Mouse (Mus musculus): ENCODE measurements around the gene Yif1a.

The Yif1a gene

DNA sequence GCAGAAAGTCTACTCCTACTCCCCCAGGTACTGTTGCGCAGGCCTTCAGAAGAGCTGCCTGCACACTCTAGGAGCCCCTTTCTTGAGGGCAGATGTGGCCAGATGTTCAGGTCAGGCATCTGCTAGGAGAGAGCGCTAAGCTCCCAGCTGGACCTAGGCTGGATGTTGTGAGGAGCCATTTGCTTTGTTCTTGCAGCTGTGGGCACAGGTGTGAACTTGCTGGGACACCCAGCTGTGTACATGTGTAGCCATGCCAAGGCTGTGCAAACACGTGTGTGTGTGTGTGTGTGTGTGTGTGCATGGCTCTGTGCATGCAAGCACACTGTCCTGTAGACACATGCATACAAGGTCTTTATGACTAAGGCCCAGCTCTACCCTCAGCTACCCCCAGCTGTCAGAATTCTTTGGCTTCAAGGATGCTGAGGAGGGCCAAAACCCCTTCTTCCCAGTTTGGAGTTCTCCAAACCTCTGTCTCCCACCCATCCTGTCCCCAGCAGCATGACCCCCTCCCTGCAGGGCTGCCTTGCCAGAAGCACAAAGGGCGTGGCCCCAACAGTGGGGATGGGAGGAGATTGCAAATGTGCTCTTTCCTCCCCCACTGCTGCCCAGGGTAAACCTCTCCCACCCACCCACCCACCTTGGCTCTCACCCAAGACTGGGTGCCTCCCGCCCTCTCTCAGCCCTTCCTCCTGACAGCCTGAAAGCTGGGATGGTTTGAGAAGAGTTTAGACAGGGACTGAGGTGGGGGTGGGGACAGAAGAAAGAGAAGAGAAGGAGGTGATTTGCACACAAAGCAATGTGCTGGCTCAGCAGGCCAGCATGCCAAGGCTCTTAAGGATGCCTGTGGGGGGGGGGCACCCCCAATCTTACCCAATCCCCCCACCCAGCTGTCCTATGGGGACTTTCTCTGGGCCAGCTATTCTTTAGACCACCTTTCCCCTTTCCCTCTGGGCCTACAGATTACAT lies 27.7 kb upstream of the Yif1a start:
- no peak for DNase-seq (ENCODE audit: low spot score in 2 of 2)

DNA sequence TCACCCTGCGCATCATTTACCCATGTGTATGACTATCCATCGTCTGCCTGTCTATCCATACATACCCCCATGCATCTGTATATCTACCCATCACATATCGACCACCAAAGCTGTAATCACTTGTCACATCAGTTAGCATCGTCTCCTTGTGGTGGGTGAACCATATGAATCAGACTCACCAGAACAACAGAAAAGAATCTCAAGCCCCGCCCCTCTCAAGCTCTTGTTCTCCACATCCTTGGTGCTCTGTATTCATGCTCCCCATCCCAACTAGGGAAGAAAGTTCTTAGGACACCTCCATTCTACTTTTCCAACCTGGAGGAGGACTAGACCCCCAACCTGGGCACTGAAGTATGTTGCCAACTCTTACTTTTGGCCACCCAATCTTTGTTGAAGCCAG lies 26.3 kb upstream of the Yif1a start:
- no peak for DNase-seq (ENCODE audit: low spot score in 2 of 2)

DNA sequence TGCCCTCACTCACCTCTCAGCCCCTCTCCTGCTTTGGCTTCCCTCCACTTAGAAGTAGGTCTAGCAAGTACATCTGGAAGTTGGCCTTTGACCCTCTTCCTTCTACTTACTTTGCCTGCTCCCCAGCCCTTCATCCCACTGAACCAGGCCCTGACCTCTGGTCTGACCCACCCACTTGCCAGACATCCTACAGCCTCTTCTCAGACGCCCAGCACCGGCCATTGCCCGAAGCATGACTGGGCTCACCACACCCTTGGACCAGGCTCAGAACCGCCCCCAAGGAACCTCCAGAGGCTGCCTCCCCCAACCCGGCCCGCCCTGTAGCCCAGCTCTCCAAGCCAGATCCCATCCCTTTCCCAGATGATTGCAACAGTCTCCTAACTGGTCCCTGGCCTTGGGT lies 25.9 kb upstream of the Yif1a start:
- no peak for DNase-seq (ENCODE audit: low spot score in 2 of 2)

- no peak for DNase-seq (ENCODE audit: low spot score in 2 of 2)
Measured at GRCm38 (mm10) chr19:5065104-5065503, 23.2 kb upstream of the Yif1a start.

DNA sequence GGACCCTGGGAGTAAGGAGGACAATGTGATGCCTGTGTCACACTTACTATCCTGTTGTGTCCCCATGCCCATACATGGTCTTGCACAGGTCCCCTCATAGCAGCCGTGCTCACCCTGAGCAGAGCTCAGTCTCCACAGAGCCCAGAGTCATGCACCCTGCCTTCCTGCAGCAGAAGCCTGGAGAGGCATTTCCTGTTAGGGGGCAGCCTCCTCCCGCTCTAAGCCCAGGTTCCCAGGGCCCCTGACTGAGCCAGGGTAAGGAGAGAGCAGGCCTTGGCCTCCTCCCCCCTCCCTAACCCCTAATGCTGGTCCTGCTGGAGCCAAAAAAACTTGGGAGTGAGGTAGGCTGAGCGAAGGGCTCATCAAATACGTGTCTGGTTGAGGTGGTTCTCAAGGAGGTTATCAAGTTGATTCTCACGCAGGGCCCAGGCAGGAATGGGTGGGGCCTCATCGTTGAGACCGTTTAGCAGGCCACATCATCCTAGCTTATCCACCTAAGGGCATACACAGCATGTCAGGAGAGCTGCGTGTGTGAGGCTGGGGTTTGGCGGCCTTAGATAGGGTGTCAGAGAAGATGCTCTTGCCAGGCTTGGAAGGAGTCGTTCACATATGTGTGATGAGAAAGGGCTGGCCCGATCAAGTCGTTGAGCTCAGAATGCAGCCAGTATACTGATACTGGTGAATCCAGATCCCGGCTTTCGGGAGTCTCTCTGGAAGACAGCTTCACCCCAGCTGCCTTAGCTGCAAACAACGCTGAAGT lies 21.1 kb upstream of the Yif1a start:
- DNase-seq (ENCODE audit: low spot score in 2 of 2): no peak

DNA sequence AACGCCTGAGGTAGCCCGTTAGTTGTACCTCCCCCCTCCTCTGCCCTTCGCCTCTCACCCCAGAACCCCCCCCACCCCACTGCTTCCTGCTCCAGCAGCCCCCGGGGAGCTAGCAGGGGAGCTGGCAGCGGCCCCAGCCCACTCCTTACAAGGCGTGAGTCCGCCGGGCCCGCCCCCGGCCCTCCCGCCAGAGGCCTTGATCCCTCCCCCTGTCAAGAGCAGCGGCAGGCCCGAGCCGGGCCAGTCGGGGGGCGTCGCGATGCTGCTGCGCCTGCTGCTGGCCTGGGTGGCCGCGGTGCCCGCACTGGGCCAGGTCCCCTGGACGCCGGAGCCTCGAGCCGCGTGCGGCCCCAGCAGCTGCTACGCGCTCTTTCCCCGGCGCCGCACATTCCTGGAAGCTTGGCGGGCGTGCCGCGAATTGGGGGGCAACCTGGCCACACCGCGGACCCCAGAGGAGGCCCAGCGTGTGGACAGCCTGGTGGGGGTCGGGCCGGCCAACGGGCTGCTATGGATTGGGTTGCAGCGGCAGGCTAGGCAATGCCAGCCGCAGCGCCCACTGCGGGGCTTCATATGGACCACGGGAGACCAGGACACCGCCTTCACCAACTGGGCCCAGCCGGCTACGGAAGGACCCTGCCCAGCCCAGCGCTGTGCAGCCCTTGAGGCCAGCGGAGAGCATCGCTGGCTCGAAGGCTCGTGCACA lies 20.3 kb upstream of the Yif1a start, which contains the start of gene Cd248:
Gene Cd248, plus strand, starts transcription at position 212 of the 703 bp plus-strand sequence.
- no peak for DNase-seq (ENCODE audit: low spot score in 2 of 2)

GRCm38 (mm10) chr19:5068570-5069234 lies 19.6 kb upstream of the Yif1a start:
- DNase-seq (ENCODE audit: low spot score in 2 of 2): no peak

DNA sequence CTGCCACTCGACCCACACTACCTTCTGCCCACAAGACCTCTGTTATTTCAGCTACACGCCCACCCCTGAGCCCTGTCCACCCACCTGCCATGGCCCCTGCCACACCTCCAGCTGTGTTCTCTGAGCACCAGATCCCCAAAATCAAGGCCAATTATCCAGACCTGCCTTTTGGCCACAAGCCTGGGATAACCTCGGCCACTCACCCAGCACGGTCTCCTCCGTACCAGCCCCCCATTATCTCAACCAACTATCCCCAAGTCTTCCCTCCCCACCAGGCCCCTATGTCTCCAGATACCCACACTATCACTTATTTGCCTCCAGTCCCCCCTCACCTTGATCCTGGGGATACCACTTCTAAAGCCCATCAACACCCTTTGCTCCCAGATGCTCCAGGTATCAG lies 18.9 kb upstream of the Yif1a start:
- DNase-seq (ENCODE audit: low spot score in 2 of 2): no peak

DNA sequence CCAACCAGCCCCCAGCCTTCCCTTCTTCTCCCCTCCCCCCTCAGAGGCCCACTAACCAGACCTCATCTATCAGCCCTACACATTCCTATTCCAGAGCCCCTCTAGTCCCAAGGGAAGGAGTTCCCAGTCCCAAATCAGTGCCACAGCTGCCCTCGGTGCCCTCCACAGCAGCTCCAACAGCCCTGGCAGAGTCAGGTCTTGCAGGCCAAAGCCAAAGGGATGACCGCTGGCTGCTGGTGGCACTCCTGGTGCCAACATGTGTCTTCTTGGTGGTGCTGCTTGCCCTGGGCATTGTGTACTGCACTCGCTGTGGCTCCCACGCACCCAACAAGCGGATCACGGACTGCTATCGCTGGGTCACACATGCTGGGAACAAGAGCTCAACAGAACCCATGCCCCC lies 18.4 kb upstream of the Yif1a start:
- no peak for DNase-seq (ENCODE audit: low spot score in 2 of 2)

GRCm38 (mm10) chr19:5071077-5071476 lies 17.3 kb upstream of the Yif1a start:
- no peak for DNase-seq (ENCODE audit: low spot score in 2 of 2)

- no peak for DNase-seq (ENCODE audit: low spot score in 2 of 2)
Measured at GRCm38 (mm10) chr19:5071545-5072369, 16.6 kb upstream of the Yif1a start.

GRCm38 (mm10) chr19:5072389-5073019 lies 15.8 kb upstream of the Yif1a start:
- DNase-seq (ENCODE audit: low spot score in 2 of 2): no peak

DNA sequence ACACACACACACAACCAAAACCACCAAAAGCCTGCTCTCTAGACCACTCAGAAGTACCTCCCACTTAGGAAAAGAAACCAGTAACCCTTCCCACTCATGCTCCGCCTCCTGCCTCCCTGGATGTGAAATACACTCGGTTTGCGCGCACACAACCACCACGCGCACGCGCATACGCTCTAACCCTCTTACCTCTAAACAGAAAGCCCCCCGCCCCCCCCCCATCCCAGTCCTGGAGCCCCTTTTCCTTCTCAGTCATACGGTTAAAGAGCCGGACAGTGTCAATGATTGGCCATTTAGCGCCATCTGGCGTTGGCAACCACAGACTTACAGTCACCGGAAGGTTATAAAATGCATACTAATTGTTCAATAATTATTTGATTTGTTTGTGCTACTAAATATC lies 15.3 kb upstream of the Yif1a start:
- no peak for DNase-seq (ENCODE audit: low spot score in 2 of 2)

GRCm38 (mm10) chr19:5073518-5073917 lies 14.8 kb upstream of the Yif1a start:
- no peak for DNase-seq (ENCODE audit: low spot score in 2 of 2)

- DNase-seq (ENCODE audit: low spot score in 2 of 2): no peak
Measured at GRCm38 (mm10) chr19:5079279-5079678, 9.1 kb upstream of the Yif1a start.

- no peak for DNase-seq (ENCODE audit: low spot score in 2 of 2)
Measured at GRCm38 (mm10) chr19:5082005-5082404, 6.3 kb upstream of the Yif1a start.

DNA sequence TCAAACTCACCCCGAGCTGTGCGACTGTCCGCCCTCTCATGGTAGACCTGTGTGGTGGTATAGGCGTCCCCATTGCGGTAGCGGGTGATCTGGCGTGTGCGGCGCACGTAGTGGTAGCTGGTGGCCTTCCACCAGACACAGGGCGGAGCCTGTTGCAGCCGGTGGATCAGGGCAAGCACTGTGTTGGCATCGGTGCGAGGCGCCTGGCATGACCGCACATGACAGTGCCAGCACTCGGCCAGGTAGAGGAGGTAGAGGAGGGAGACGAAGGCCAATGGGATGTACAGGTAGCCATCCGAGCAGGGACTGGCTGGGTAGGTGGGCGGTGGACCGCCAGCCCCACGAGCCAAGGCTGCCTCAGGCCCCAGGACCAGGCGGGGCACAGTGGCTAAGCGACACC lies 5.7 kb upstream of the Yif1a start:
- DNase-seq (ENCODE audit: low spot score in 2 of 2): no peak

DNA sequence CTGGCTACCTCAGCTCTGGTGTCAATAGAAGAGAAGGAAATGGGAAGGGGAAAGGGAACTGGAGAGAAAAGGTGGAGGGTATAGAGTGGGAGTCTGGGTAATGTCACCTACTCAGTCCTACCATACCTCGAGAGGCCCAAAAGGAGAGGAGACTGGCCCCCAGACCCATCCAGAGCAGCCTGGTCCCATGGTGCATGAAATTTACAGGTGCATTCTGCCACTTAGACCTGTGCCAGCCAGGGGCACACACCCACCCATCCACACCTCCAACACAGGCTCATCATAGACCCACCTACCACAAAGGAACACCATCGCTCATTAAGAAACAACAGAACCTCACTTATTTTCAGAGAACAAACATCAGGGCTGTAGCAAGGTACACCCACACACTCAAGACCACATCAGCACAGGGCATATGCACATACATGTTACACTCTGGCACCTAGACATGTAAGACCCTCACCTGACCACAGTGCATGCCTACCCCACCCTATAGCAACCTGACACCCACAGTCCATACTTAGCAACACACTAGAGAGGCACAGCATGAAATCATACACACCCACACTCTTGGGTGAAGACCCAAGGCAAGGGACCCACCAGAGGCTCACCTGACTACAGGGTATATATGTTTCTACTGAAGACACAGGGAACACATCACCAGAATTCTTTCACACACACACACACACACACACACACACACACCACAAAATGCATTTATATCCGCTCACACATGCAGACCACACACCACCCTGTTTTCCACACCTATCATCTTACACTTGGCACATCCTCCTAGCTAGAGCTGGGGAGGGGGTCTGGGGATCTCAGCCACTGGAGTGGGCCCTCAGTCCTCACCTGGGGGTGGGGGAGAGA lies 4.1 kb upstream of the Yif1a start:
- DNase-seq (ENCODE audit: low spot score in 2 of 2): no peak

DNA sequence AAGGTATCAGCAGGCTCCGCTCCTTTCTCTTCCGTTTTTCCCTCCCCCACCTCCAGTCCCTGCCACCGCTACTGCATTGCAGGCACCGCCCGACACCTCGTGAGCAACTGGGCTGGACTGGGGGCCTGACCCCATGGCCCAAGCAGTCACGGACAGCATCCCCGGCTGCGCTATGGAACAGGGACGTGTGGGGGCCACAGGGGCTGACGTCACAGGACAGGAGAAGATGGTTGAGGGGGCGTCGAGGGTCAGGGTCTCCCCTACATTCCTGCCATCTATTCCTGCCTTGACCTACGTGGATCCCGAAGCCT lies 3.5 kb upstream of the Yif1a start:
- DNase-seq (ENCODE audit: low spot score in 2 of 2): no peak

All from frontal cortex, postnatal 10 days (tissue).